Mouse (Mus musculus) heart, adult 2 months (tissue): ENCODE measurements around the gene Ndn. TPM values are rescaled to one million over a fixed set of nuclear protein-coding genes. Genes with fewer than 3 reads are reported as not detected.

ENCODE experiments used
- DNase-seq, 2 experiments: peaks; one replicate each; pipeline ENCODE4 v3.0.0; 2021
- H3K27ac ChIP-seq: fragments of 200-600 bp; 2 replicates; pipeline ENCODE4 v1.8.1; 2022
- H3K27me3 ChIP-seq: fragments of 200-500 bp; 2 replicates; pipeline ENCODE4 v1.6.1; 2012; ENCODE audit warnings: mild to moderate bottlenecking, low read length, inconsistent platforms, mixed read lengths; ENCODE audit not compliant: control insufficient read depth, insufficient read depth
- H3K36me3 ChIP-seq: fragments of 200-500 bp; 2 replicates; pipeline ENCODE4 v1.6.1; 2012; ENCODE audit warnings: low read length, inconsistent platforms; ENCODE audit not compliant: control insufficient read depth, insufficient read depth
- H3K4me1 ChIP-seq: fragments of 200-500 bp; 2 replicates; pipeline ENCODE4 v1.6.1; 2011; ENCODE audit warnings: low read length; ENCODE audit not compliant: control insufficient read depth, insufficient read depth
- H3K4me3 ChIP-seq: fragments of 200-600 bp; 2 replicates; pipeline ENCODE4 v1.8.1; 2022
- H3K79me2 ChIP-seq: fragments of 200-500 bp; replicated peaks from 2 replicates; pipeline ENCODE4 v1.6.1; 2012; ENCODE audit warnings: mild to moderate bottlenecking, inconsistent platforms, low read length, moderate library complexity, mixed read lengths; ENCODE audit not compliant: control insufficient read depth, insufficient read depth
- H3K9ac ChIP-seq: fragments of 200-500 bp; 2 replicates; pipeline ENCODE4 v1.6.1; 2012; ENCODE audit warnings: low read depth, mild to moderate bottlenecking, control low read depth, inconsistent platforms, low read length, mixed read lengths
- CTCF ChIP-seq: fragments of 200-600 bp; IDR thresholded peaks from 2 replicates; pipeline ENCODE4 v1.8.1; 2022; ENCODE audit warnings: antibody characterized with exemption, mild to moderate bottlenecking, moderate library complexity
- EP300 ChIP-seq: fragments of 200-500 bp; IDR thresholded peaks from 2 replicates; pipeline ENCODE4 v1.6.1; 2011; ENCODE audit warnings: low read depth, low read length, control low read depth; ENCODE audit not compliant: insufficient read depth
- POLR2A ChIP-seq: fragments of 200-500 bp; IDR thresholded peaks from 2 replicates; pipeline ENCODE4 v1.6.1; 2011; ENCODE audit warnings: mild to moderate bottlenecking, low read depth, low read length, control low read depth; ENCODE audit not compliant: insufficient read depth
- WGBS: fragments of 180-500 bp; shearing (Covaris S2); methylation state at CpG from one replicate; pipeline ENCODE4 v1.1.7; 2018; 5-methylcytosine and 5-hydroxymethylcytosine counted together
- intact Hi-C: fragments of 180-260 bp; cut with DNase I; formaldehyde crosslinking; loops from one replicate; pipeline ENCODE4 v1.15.1; 2025
- long read RNA-seq: library from polyadenylated mRNA; stranded (forward); transcript quantifications from one replicate; pipeline ENCODE4 v2.0.0, GENCODE M21; 2021
- polyA plus RNA-seq: library from polyadenylated mRNA; depleted of rRNA; stranded (reverse); fragments of >200 nt; gene quantifications from 2 replicates; pipeline ENCODE4 v1.2.3, GENCODE M21; 2012; rRNA removed
- total RNA-seq, 2 experiments: library from RNA; stranded (reverse); gene quantifications; 2 replicates each; pipeline ENCODE4 v1.2.3; 2021

The Ndn gene
- total RNA-seq (1 to 10 TPM; 4.4 to 5.3 TPM), polyA plus RNA-seq (4.5 and 4.7 TPM in 2 replicates)
- long read RNA-seq, transcript Ndn-201 (1 exons, 3,694 nt): major isoform, 18 of 18 reads
- long read RNA-seq, partial matches to known transcripts: 0 of 18 reads
- long read RNA-seq, other reads (novel, unspliced or antisense): 0 of 18 reads

GRCm38 (mm10) chr7:62346269-62346668, at the start of gene Ndn:
Gene Ndn, plus strand, starts transcription at chr7:62346569.
- TF ChIP-seq POLR2A (no peak), CTCF (no peak), EP300 (no peak)
- H3K9ac ChIP-seq: no peak within 1 kb of the TSS
- intact Hi-C loops: no loop called here
- no peaks in the 10 kb centered on the region for H3K36me3 ChIP-seq
- no peak within 1 kb of the TSS for H3K27ac ChIP-seq
- H3K79me2 ChIP-seq: no peaks in the 10 kb centered on the region
- WGBS: 33% methylated on average over 1 of the region's 1 CpGs
- no peaks in the 10 kb centered on the region for H3K4me1 ChIP-seq
- DNase-seq: no peak
- H3K4me3 ChIP-seq: no peak within 1 kb of the TSS
- no peaks in the 10 kb centered on the region for H3K27me3 ChIP-seq

- no peak overlapping the region for H3K9ac ChIP-seq
- no peak overlapping the region for H3K4me3 ChIP-seq
- no peak for TF ChIP-seq CTCF
- no peak for TF ChIP-seq POLR2A
- no peak for TF ChIP-seq EP300
- H3K27ac ChIP-seq: no peak overlapping the region
- H3K79me2 ChIP-seq: no peaks in the 10 kb centered on the region
- WGBS: 84% methylated on average over 3 of the region's 3 CpGs
- DNase-seq: no peak
- no peaks in the 10 kb centered on the region for H3K36me3 ChIP-seq
- intact Hi-C loops: no loop called here
- no peaks in the 10 kb centered on the region for H3K27me3 ChIP-seq
- no peaks in the 10 kb centered on the region for H3K4me1 ChIP-seq
These were observed 43.9 kb upstream of the Ndn start for GRCm38 (mm10) chr7:62302451-62302850.

- DNase-seq: no peak
- Histone ChIP-seq H3K4me3 (no peak overlapping the region), H3K4me1 (no peaks in the 10 kb centered on the region), H3K79me2 (no peaks in the 10 kb centered on the region), H3K9ac (no peak overlapping the region), H3K36me3 (no peaks in the 10 kb centered on the region), H3K27ac (no peak overlapping the region), H3K27me3 (no peaks in the 10 kb centered on the region)
- intact Hi-C loops: no loop called here
- 42% methylated on average over 6 of the region's 6 CpGs for WGBS
- TF ChIP-seq POLR2A (no peak), CTCF (no peak), EP300 (no peak)
These were observed 39.3 kb upstream of the Ndn start for GRCm38 (mm10) chr7:62306896-62307614.

- no peaks in the 10 kb centered on the region for H3K79me2 ChIP-seq
- no peak overlapping the region for H3K9ac ChIP-seq
- H3K27ac ChIP-seq: no peak overlapping the region
- TF ChIP-seq EP300: no peak
- TF ChIP-seq CTCF: no peak
- no peak for TF ChIP-seq POLR2A
- no peaks in the 10 kb centered on the region for H3K27me3 ChIP-seq
- H3K4me1 ChIP-seq: no peaks in the 10 kb centered on the region
- 65% methylated on average over 5 of the region's 5 CpGs for WGBS
- no peaks in the 10 kb centered on the region for H3K36me3 ChIP-seq
- no peak overlapping the region for H3K4me3 ChIP-seq
- intact Hi-C loops: no loop called here
- no peak for DNase-seq
These were observed 29.6 kb upstream of the Ndn start for GRCm38 (mm10) chr7:62316793-62317192.

GRCm38 (mm10) chr7:62345411-62345810, 958 bp upstream of the Ndn start:
- 6% methylated on average over 1 of the region's 1 CpGs for WGBS
- Histone ChIP-seq H3K36me3 (no peaks in the 10 kb centered on the region), H3K9ac (no peak overlapping the region), H3K27me3 (no peaks in the 10 kb centered on the region), H3K27ac (no peak overlapping the region), H3K4me1 (no peaks in the 10 kb centered on the region), H3K4me3 (no peak overlapping the region), H3K79me2 (no peaks in the 10 kb centered on the region)
- intact Hi-C loops: no loop called here
- TF ChIP-seq POLR2A (no peak), EP300 (no peak), CTCF (no peak)
- DNase-seq: no peak

GRCm38 (mm10) chr7:62348106-62348803, 1.9 kb downstream of the Ndn start:
- Histone ChIP-seq H3K36me3 (no peaks in the 10 kb centered on the region), H3K4me3 (peak overlapping the region; percentile 48), H3K9ac (0 out of 2 replicates have a peak overlapping the region, but pooled peaks have one; percentile 7), H3K79me2 (no peaks in the 10 kb centered on the region), H3K4me1 (no peaks in the 10 kb centered on the region), H3K27me3 (no peaks in the 10 kb centered on the region), H3K27ac (no peak overlapping the region)
- 9% methylated on average over 42 of the region's 42 CpGs for WGBS
- peak; percentile 73 to 79 for DNase-seq
- TF ChIP-seq POLR2A (peak; percentile 55; the same call in 1 of the 2 replicates), EP300 (no peak)
- intact Hi-C loops: no loop called here
